Mouse (Mus musculus) myocyte (in vitro differentiated cells): ENCODE data around the gene Rhoc. TPM values are rescaled to one million over a fixed set of nuclear protein-coding genes. Genes with fewer than 3 reads are reported as not detected.
A peak's percentile ranks its signal among the peaks of the same experiment; 100 is the strongest.

Experiments
- H3K27me3 ChIP-seq: one replicate; pipeline ENCODE4 v1.6.1; 2011; ENCODE audit not compliant: control insufficient read depth, insufficient read depth, insufficient read length
- H3K36me3 ChIP-seq: one replicate; pipeline ENCODE4 v1.6.1; 2011; ENCODE audit not compliant: control insufficient read depth, insufficient read depth
- H3K4me2 ChIP-seq: one replicate; pipeline ENCODE4 v1.6.1; 2011; ENCODE audit warnings: low read depth, control low read depth
- H3K4me3 ChIP-seq: one replicate; pipeline ENCODE4 v1.5.1; 2011; ENCODE audit warnings: mild to moderate bottlenecking, control low read depth, moderate library complexity
- H3K79me2 ChIP-seq: one replicate; pipeline ENCODE4 v1.6.1; 2011; ENCODE audit not compliant: control insufficient read depth, insufficient read depth
- H3ac ChIP-seq: one replicate; pipeline ENCODE4 v1.6.1; 2011; ENCODE audit not compliant: control insufficient read depth, insufficient read length
- CEBPB ChIP-seq: IDR thresholded peaks from 2 replicates; pipeline ENCODE4 v1.6.1; 2011; ENCODE audit warnings: mild to moderate bottlenecking, moderate library complexity; ENCODE audit not compliant: poor library complexity, insufficient read depth, severe bottlenecking
- E2F4 ChIP-seq: IDR thresholded peaks from one replicate; pipeline ENCODE4 v1.6.1; 2011; ENCODE audit warnings: mild to moderate bottlenecking, control low read depth, moderate library complexity; ENCODE audit not compliant: insufficient read depth
- MAX ChIP-seq: IDR thresholded peaks from one replicate; pipeline ENCODE4 v1.6.1; 2011; ENCODE audit warnings: low read depth, mild to moderate bottlenecking, control low read depth
- MYOD1 ChIP-seq, 3 experiments: IDR thresholded peaks; one replicate each; pipeline ENCODE4 v1.6.1; 2011; ENCODE audit warnings: control low read depth in 2 of 3, low read depth in 2 of 3, mild to moderate bottlenecking in 2 of 3, moderate library complexity in 1 of 3; ENCODE audit not compliant: insufficient read length in 2 of 3, control insufficient read depth in 1 of 3
- MYOG ChIP-seq, 3 experiments: IDR thresholded peaks; one replicate each; pipeline ENCODE4 v1.6.1; 2011; ENCODE audit warnings: control low read depth in 2 of 3, low read depth in 2 of 3, mild to moderate bottlenecking in 2 of 3; ENCODE audit not compliant: insufficient read length in 2 of 3, control insufficient read depth in 1 of 3, insufficient read depth in 1 of 3
- POLR2A ChIP-seq: IDR thresholded peaks from one replicate; pipeline ENCODE4 v1.6.1; 2011; ENCODE audit warnings: low read depth, mild to moderate bottlenecking, control low read depth, moderate library complexity; ENCODE audit not compliant: insufficient read length
- POLR2AphosphoS2 ChIP-seq: IDR thresholded peaks from one replicate; pipeline ENCODE4 v1.6.1; 2011; ENCODE audit warnings: low read depth, control low read depth; ENCODE audit not compliant: insufficient read length
- REST ChIP-seq: IDR thresholded peaks from one replicate; pipeline ENCODE4 v1.6.1; 2011; ENCODE audit warnings: mild to moderate bottlenecking, control low read depth, moderate library complexity; ENCODE audit not compliant: insufficient read depth, insufficient read length
- SRF ChIP-seq: IDR thresholded peaks from one replicate; pipeline ENCODE4 v1.6.1; 2011; ENCODE audit warnings: low read depth; ENCODE audit not compliant: control insufficient read depth, insufficient read length
- TCF12 ChIP-seq: IDR thresholded peaks from one replicate; pipeline ENCODE4 v1.6.1; 2011; ENCODE audit warnings: mild to moderate bottlenecking, control low read depth; ENCODE audit not compliant: poor library complexity, insufficient read depth, severe bottlenecking
- TCF3 ChIP-seq: IDR thresholded peaks from one replicate; pipeline ENCODE4 v1.6.1; 2011; ENCODE audit warnings: low read depth, control low read depth; ENCODE audit not compliant: insufficient read length
- USF1 ChIP-seq: IDR thresholded peaks from one replicate; pipeline ENCODE4 v1.6.1; 2011; ENCODE audit warnings: low read depth, mild to moderate bottlenecking, control low read depth, moderate library complexity
- polyA plus RNA-seq: library from polyadenylated mRNA; unstranded; fragments of >200 nt; fragmentation: generic; extraction: Trizol; gene quantifications from one replicate; pipeline ENCODE4 v1.2.1, GENCODE M21; 2012; ENCODE audit warnings: missing spikeins

Gene Rhoc
- polyA plus RNA-seq, 1 experiment: 474 TPM

GRCm38 (mm10) chr3:104816130-104816529 is 28.0 kb downstream of the Rhoc start:
- Histone ChIP-seq H3K27me3 (no peaks in the 10 kb centered on the region), H3K79me2 (no peaks in the 10 kb centered on the region), H3K36me3 (peaks cover 2% of the 10 kb centered on the region), H3ac (no peak overlapping the region), H3K4me3 (no peak overlapping the region), H3K4me2 (no peak overlapping the region)
- TF ChIP-seq POLR2AphosphoS2 (no peak), E2F4 (no peak), MYOG (IDR thresholded peaks at IDR 0.05; ENCODE audit: control insufficient read depth in 1 of 3, insufficient read depth in 1 of 3, insufficient read length in 2 of 3, low read depth in 2 of 3) (no peak), MYOD1 (IDR thresholded peaks at IDR 0.05; ENCODE audit: control insufficient read depth in 1 of 3, insufficient read length in 2 of 3, low read depth in 2 of 3) (no peak), USF1 (no peak), POLR2A (no peak), TCF3 (no peak), CEBPB (no peak)

GRCm38 (mm10) chr3:104817481-104817990 is 29.4 kb downstream of the Rhoc start:
- peaks cover 9% of the 10 kb centered on the region for H3K36me3 ChIP-seq
- H3K79me2 ChIP-seq: no peaks in the 10 kb centered on the region
- no peaks in the 10 kb centered on the region for H3K27me3 ChIP-seq
- H3K4me2 ChIP-seq: peak overlapping the region; percentile 69
- TF ChIP-seq POLR2A (peak; percentile 49), SRF (no peak)
- H3K4me3 ChIP-seq: peak overlapping the region; percentile 71
- peak overlapping the region; percentile 28 for H3ac ChIP-seq

- H3K79me2 ChIP-seq: no peaks in the 10 kb centered on the region
- H3K36me3 ChIP-seq: peaks cover 9% of the 10 kb centered on the region
- peak within 1 kb of the TSS; percentile 71 for H3K4me3 ChIP-seq
- H3K4me2 ChIP-seq: peak within 1 kb of the TSS; percentile 80
- TF ChIP-seq MYOG (IDR thresholded peaks at IDR 0.05; ENCODE audit: control insufficient read depth in 1 of 3, insufficient read depth in 1 of 3, insufficient read length in 2 of 3, low read depth in 2 of 3) (no peak), POLR2A (peak; percentile 13), TCF12 (no peak), POLR2AphosphoS2 (peak; percentile 10)
- H3K27me3 ChIP-seq: no peaks in the 10 kb centered on the region
- peak within 1 kb of the TSS; percentile 28 for H3ac ChIP-seq
These were observed 30.0 kb downstream of the Rhoc start, which contains the start of gene Mov10 for GRCm38 (mm10) chr3:104817991-104818748. TSS of gene Mov10 (minus strand) at chr3:104818563.

- Histone ChIP-seq H3K36me3 (peaks cover 9% of the 10 kb centered on the region), H3K79me2 (no peaks in the 10 kb centered on the region), H3K4me2 (peak overlapping the region; percentile 80), H3K27me3 (no peaks in the 10 kb centered on the region), H3ac (peak overlapping the region; percentile 28), H3K4me3 (peak overlapping the region; percentile 71)
- no peak for TF ChIP-seq CEBPB
- TF ChIP-seq TCF3: no peak
- TF ChIP-seq REST: no peak
These were observed 30.6 kb downstream of the Rhoc start for GRCm38 (mm10) chr3:104818749-104819134.

- TF ChIP-seq TCF3 (no peak), E2F4 (no peak), TCF12 (no peak), MYOG (IDR thresholded peaks at IDR 0.05; ENCODE audit: control insufficient read depth in 1 of 3, insufficient read depth in 1 of 3, insufficient read length in 2 of 3, low read depth in 2 of 3) (no peak), CEBPB (no peak), USF1 (no peak), MYOD1 (IDR thresholded peaks at IDR 0.05; ENCODE audit: control insufficient read depth in 1 of 3, insufficient read length in 2 of 3, low read depth in 2 of 3) (no peak), REST (no peak), POLR2AphosphoS2 (no peak), SRF (no peak), MAX (no peak), POLR2A (no peak)
- H3K4me3 ChIP-seq: no peak overlapping the region
- H3K4me2 ChIP-seq: no peak overlapping the region
- no peak overlapping the region for H3ac ChIP-seq
- peaks cover 9% of the 10 kb centered on the region for H3K36me3 ChIP-seq
- H3K79me2 ChIP-seq: no peaks in the 10 kb centered on the region
- H3K27me3 ChIP-seq: no peaks in the 10 kb centered on the region
These were observed 32.3 kb downstream of the Rhoc start for GRCm38 (mm10) chr3:104820426-104820825.
